Mouse (Mus musculus) stomach, postnatal 0 days (tissue): ENCODE data around the gene Pkib.

Source experiments
- CTCF ChIP-seq: IDR thresholded peaks from 2 replicates; pipeline ENCODE4 v1.5.1; 2016; ENCODE audit warnings: antibody characterized with exemption, low read depth, mild to moderate bottlenecking, moderate library complexity
- EP300 ChIP-seq: optimal IDR thresholded peaks from 2 replicates; pipeline ENCODE3; 2016; ENCODE audit warnings: antibody characterized with exemption

- TF ChIP-seq CTCF (no peak), EP300 (no peak)
These were observed 58.4 kb downstream of the Pkib start for GRCm38 (mm10) chr10:57690161-57690560.
